Mouse (Mus musculus): Measurements from ENCODE around the gene Dhx32.

DNA sequence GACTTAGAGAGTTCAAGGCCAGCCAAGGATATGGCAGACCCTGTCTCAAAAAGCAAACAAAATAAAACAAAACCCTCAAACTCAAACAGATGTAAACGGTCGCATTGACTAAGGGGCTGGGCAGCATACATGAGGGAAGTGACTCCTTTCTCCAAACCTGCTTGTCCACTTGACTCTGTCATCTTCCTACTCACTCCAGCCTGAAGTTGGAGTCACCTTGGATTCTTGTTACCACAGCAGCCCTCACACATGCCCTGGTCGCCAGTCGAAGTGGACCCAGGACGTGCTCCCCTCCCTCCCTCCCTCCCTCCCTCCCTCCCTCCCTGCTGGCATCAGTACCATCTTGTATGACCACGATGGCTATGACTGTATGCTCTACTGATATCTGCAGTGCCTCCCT, 943 bp downstream of the Dhx32 start:
- TF ChIP-seq CTCF (IDR thresholded peaks at IDR 0.05; ENCODE audit: extremely low read depth, insufficient read length, insufficient replicate concordance, low read depth, low read length) (no peak), POLR2A (IDR thresholded peaks at IDR 0.05; ENCODE audit: low read depth, low read length) (no peak)
